Mouse (Mus musculus) erythroblast, embryonic 14.5 days (primary cell): ENCODE data around the gene Fam174b.

Source experiments
- GATA1 ChIP-seq: IDR thresholded peaks from 2 replicates; pipeline ENCODE4 v1.6.1; 2012; ENCODE audit warnings: low read length, inconsistent platforms, mixed read lengths
- TAL1 ChIP-seq: IDR thresholded peaks from 3 replicates; pipeline ENCODE4 v1.6.1; 2012; ENCODE audit warnings: low read length, inconsistent platforms, mixed read lengths

- TF ChIP-seq TAL1: no peak
- no peak for TF ChIP-seq GATA1
Observed at GRCm38 (mm10) chr7:73741841-73742240, 1.7 kb downstream of the Fam174b start.
